Mouse (Mus musculus): ENCODE measurements around the gene Gcsh. TPM values are rescaled to one million over a fixed set of nuclear protein-coding genes. Genes with fewer than 3 reads are reported as not detected.

Gcsh gene
- polyA plus RNA-seq, 1 experiment from 2014 or later, result 138 TPM

GRCm38 (mm10) chr8:116943555-116944384 is 49.6 kb downstream of the Gcsh start:
- Histone ChIP-seq H3K9ac (peak overlapping the region; percentile 73), H3K4me1 (peaks cover 17% of the 10 kb centered on the region), H3K9me3 (no peaks in the 10 kb centered on the region), H3K36me3 (no peaks in the 10 kb centered on the region), H3K4me3 (replicated peaks) (peak overlapping the region; percentile 94), H3K27ac (no peak overlapping the region), H3K4me2 (peak overlapping the region; percentile 94), H3K27me3 (replicated peaks) (no peaks in the 10 kb centered on the region)
- under 1% methylated on average over 62 of the region's 62 CpGs for WGBS
- peak; percentile 67 for ATAC-seq (ENCODE audit: insufficient read depth, low FRiP score, low read depth)

GRCm38 (mm10) chr8:116943161-116943554 is 50.2 kb downstream of the Gcsh start, which contains the start of gene Atmin:
TSS of gene Atmin (plus strand) at chr8:116943393.
- no peak within 1 kb of the TSS for H3K27ac ChIP-seq
- H3K4me2 ChIP-seq, result peak within 1 kb of the TSS; percentile 94
- H3K27me3 ChIP-seq (replicated peaks), result no peaks in the 10 kb centered on the region
- peaks cover 17% of the 10 kb centered on the region for H3K4me1 ChIP-seq
- ATAC-seq (ENCODE audit: insufficient read depth, low FRiP score, low read depth), result peak; percentile 89
- peak within 1 kb of the TSS; percentile 94 for H3K4me3 ChIP-seq (replicated peaks)
- peak within 1 kb of the TSS; percentile 73 for H3K9ac ChIP-seq
- H3K9me3 ChIP-seq, result no peaks in the 10 kb centered on the region
- WGBS, result 0% methylated on average over 46 of the region's 46 CpGs
- no peaks in the 10 kb centered on the region for H3K36me3 ChIP-seq

- no peak overlapping the region for H3K27ac ChIP-seq
- no peak overlapping the region for H3K9ac ChIP-seq
- H3K4me1 ChIP-seq, result peaks cover 17% of the 10 kb centered on the region
- H3K4me2 ChIP-seq, result peak overlapping the region; percentile 94; the same call in 1 of the 2 replicates
- no peak for ATAC-seq (ENCODE audit: insufficient read depth, low FRiP score, low read depth)
- H3K4me3 ChIP-seq (replicated peaks), result no peak overlapping the region
- no peaks in the 10 kb centered on the region for H3K9me3 ChIP-seq
- H3K36me3 ChIP-seq, result 0 out of 2 replicates have a peak, but pooled peaks cover 3% of the 10 kb centered on the region
- H3K27me3 ChIP-seq (replicated peaks), result no peaks in the 10 kb centered on the region
- 70% methylated on average over 12 of the region's 12 CpGs for WGBS
Measured at GRCm38 (mm10) chr8:116942284-116943058, 50.9 kb downstream of the Gcsh start.

- Histone ChIP-seq H3K9me3 (no peaks in the 10 kb centered on the region), H3K9ac (no peak overlapping the region), H3K36me3 (peaks cover 22% of the 10 kb centered on the region), H3K27ac (no peak overlapping the region), H3K4me1 (no peaks in the 10 kb centered on the region), H3K4me3 (replicated peaks) (no peak overlapping the region), H3K4me2 (no peak overlapping the region), H3K27me3 (replicated peaks) (no peaks in the 10 kb centered on the region)
- no peak for ATAC-seq (ENCODE audit: insufficient read depth, low FRiP score, low read depth)
- 86% methylated on average over 6 of the region's 6 CpGs for WGBS
Measured at GRCm38 (mm10) chr8:116935506-116935905, 57.8 kb downstream of the Gcsh start.

- Histone ChIP-seq H3K36me3 (peaks cover 22% of the 10 kb centered on the region), H3K9me3 (no peaks in the 10 kb centered on the region), H3K27me3 (replicated peaks) (no peaks in the 10 kb centered on the region), H3K27ac (no peak overlapping the region), H3K9ac (no peak overlapping the region), H3K4me3 (replicated peaks) (no peak overlapping the region), H3K4me1 (no peaks in the 10 kb centered on the region), H3K4me2 (no peak overlapping the region)
- ATAC-seq (ENCODE audit: insufficient read depth, low FRiP score, low read depth), result no peak
- 90% methylated on average over 4 of the region's 4 CpGs for WGBS
Measured at GRCm38 (mm10) chr8:116934976-116935375, 58.4 kb downstream of the Gcsh start.

Other genes starting within 250 kb of the Gcsh start
- 74.4 and 75.8 TPM in 2 replicates for gene Cmc2, start 72.1 kb downstream of the Gcsh start, polyA plus RNA-seq (2015; fragmentation: Nextera tagmentation; extraction: Ambion mirVana)
- gene Cenpn, start 71.8 kb downstream of the Gcsh start, polyA plus RNA-seq (2015; fragmentation: Nextera tagmentation; extraction: Ambion mirVana), result 30.7 and 33.0 TPM in 2 replicates
- gene Atmin, start 50.1 kb downstream of the Gcsh start, polyA plus RNA-seq (2015; fragmentation: Nextera tagmentation; extraction: Ambion mirVana), result 8.9 and 10.0 TPM in 2 replicates
- gene 1700030J22Rik, start 14.6 kb downstream of the Gcsh start, polyA plus RNA-seq (2015; fragmentation: Nextera tagmentation; extraction: Ambion mirVana), result 1.3 and 1.7 TPM in 2 replicates
- 0.10 and 0.18 TPM in 2 replicates for gene Pkd1l2, start 88.9 kb upstream of the Gcsh start, polyA plus RNA-seq (2015; fragmentation: Nextera tagmentation; extraction: Ambion mirVana)
- 1.1 and 1.2 TPM in 2 replicates for gene Bco1, start 102.3 kb upstream of the Gcsh start, polyA plus RNA-seq (2015; fragmentation: Nextera tagmentation; extraction: Ambion mirVana)
- gene Gan, start 164.6 kb upstream of the Gcsh start, polyA plus RNA-seq (2015; fragmentation: Nextera tagmentation; extraction: Ambion mirVana), result 2.3 and 2.8 TPM in 2 replicates